Mouse (Mus musculus) embryonic facial prominence, embryonic 11.5 days (tissue): Measurements from ENCODE around the gene Mdm2. TPM values are rescaled to one million over a fixed set of nuclear protein-coding genes. Genes with fewer than 3 reads are reported as not detected.

Source experiments
- ATAC-seq: fragments of 200-750 bp; cut with Nextera tagmentation; replicated peaks from 2 replicates; pipeline ENCODE4 v1.8.0; 2017; ENCODE audit warnings: low read depth; ENCODE audit not compliant: insufficient number of reproducible peaks, low FRiP score, low TSS enrichment
- DNase-seq: peaks from one replicate; pipeline ENCODE4 v3.0.0-alpha.2; 2015; ENCODE audit warnings: low spot score
- H3K27ac ChIP-seq: fragments of 300-500 bp; sonication (generic); replicated peaks from 2 replicates; pipeline ENCODE4 v1.5.1; 2014; ENCODE audit warnings: mild to moderate bottlenecking, low read depth, low read length, control low read depth
- H3K27me3 ChIP-seq: fragments of 300-500 bp; sonication (generic); 2 replicates; pipeline ENCODE4 v1.6.1; 2014; ENCODE audit warnings: mild to moderate bottlenecking, low read length, moderate library complexity, mixed read lengths; ENCODE audit not compliant: control insufficient read depth, insufficient read depth
- H3K36me3 ChIP-seq: fragments of 300-500 bp; sonication (generic); replicated peaks from 2 replicates; pipeline ENCODE4 v1.6.1; 2014; ENCODE audit warnings: low read depth, mild to moderate bottlenecking, low read length, moderate library complexity, mixed read lengths; ENCODE audit not compliant: control insufficient read depth, insufficient read depth
- H3K4me1 ChIP-seq: fragments of 300-500 bp; sonication (generic); 2 replicates; pipeline ENCODE4 v1.6.1; 2014; ENCODE audit warnings: low read length, mixed read lengths; ENCODE audit not compliant: control insufficient read depth, insufficient read depth
- H3K4me2 ChIP-seq: fragments of 300-500 bp; sonication (generic); 2 replicates; pipeline ENCODE4 v1.6.1; 2014; ENCODE audit warnings: low read depth, mild to moderate bottlenecking, control low read depth, low read length, moderate library complexity
- H3K4me3 ChIP-seq: fragments of 300-500 bp; sonication (generic); 2 replicates; pipeline ENCODE4 v1.5.1; 2014; ENCODE audit warnings: low read depth, low read length, control low read depth
- H3K9ac ChIP-seq: fragments of 300-500 bp; sonication (generic); replicated peaks from 2 replicates; pipeline ENCODE4 v1.6.1; 2014; ENCODE audit warnings: mild to moderate bottlenecking, control low read depth, low read length
- H3K9me3 ChIP-seq: fragments of 300-500 bp; sonication (generic); replicated peaks from 2 replicates; pipeline ENCODE4 v1.6.1; 2016; ENCODE audit warnings: mild to moderate bottlenecking, low read length, inconsistent platforms, mixed read lengths; ENCODE audit not compliant: control insufficient read depth
- WGBS: fragments of 180-500 bp; shearing (Covaris S2); extraction: QIAGEN DNeasy Blood & Tissue Kit; methylation state at CpG from one replicate; pipeline ENCODE4 v1.1.7; 2014; 5-methylcytosine and 5-hydroxymethylcytosine counted together
- polyA plus RNA-seq: library from polyadenylated mRNA; unstranded; fragments of >200 nt; fragmentation: Nextera tagmentation; extraction: Ambion mirVana; gene quantifications from 2 replicates; pipeline ENCODE4 v1.2.1, GENCODE M21; 2014

Gene Mdm2
- polyA plus RNA-seq, 1 experiment from 2014 or later: 47.7 TPM

DNA sequence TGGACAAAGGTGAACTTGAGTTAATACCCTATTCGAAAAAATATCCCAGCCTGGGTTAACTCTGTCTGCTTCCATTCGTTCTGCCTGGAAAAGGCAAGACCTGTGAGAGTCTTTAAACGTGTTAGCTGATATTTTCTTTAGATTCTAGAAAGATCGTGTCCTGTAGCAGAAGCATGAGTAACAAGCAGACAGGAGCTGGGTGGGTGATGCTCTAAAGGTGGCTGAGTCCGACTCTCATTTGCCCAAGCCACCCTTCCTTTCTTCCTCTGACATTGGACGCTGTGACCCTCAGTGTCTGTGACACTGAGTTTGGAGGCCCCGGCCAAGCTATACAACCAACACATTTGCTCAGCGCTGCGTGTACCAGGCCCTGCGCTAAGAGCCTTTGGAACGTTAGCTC is 65.7 kb downstream of the Mdm2 start:
- H3K9me3 ChIP-seq: no peaks in the 10 kb centered on the region
- DNase-seq: no peak

GRCm38 (mm10) chr10:117644429-117644748 is 66.2 kb downstream of the Mdm2 start:
- no peaks in the 10 kb centered on the region for H3K4me1 ChIP-seq
- H3K36me3 ChIP-seq: no peaks in the 10 kb centered on the region
- no peak overlapping the region for H3K4me2 ChIP-seq
- H3K9ac ChIP-seq: no peak overlapping the region
- ATAC-seq (no peak), DNase-seq (no peak)
- no peaks in the 10 kb centered on the region for H3K9me3 ChIP-seq
- 77% methylated on average over 8 of the region's 8 CpGs for WGBS
- H3K27me3 ChIP-seq: no peaks in the 10 kb centered on the region
- H3K4me3 ChIP-seq: no peak overlapping the region
- no peak overlapping the region for H3K27ac ChIP-seq

More for the DNA sequence above, 65.7 kb downstream of the Mdm2 start:
- Histone ChIP-seq H3K27me3 (no peaks in the 10 kb centered on the region), H3K4me1 (no peaks in the 10 kb centered on the region), H3K9ac (no peak overlapping the region), H3K27ac (no peak overlapping the region), H3K4me2 (no peak overlapping the region), H3K36me3 (no peaks in the 10 kb centered on the region), H3K4me3 (no peak overlapping the region)
- ATAC-seq: no peak
- WGBS: 85% methylated on average over 11 of the region's 11 CpGs

- H3K4me1 ChIP-seq: no peaks in the 10 kb centered on the region
- H3K9me3 ChIP-seq: no peaks in the 10 kb centered on the region
- 87% methylated on average over 12 of the region's 12 CpGs for WGBS
- no peak overlapping the region for H3K4me3 ChIP-seq
- no peak for ATAC-seq
- no peak for DNase-seq
- H3K27ac ChIP-seq: no peak overlapping the region
- no peak overlapping the region for H3K4me2 ChIP-seq
- H3K9ac ChIP-seq: no peak overlapping the region
- no peaks in the 10 kb centered on the region for H3K36me3 ChIP-seq
- no peaks in the 10 kb centered on the region for H3K27me3 ChIP-seq
These were observed 66.7 kb downstream of the Mdm2 start for GRCm38 (mm10) chr10:117643711-117644428.

- Histone ChIP-seq H3K9ac (no peak overlapping the region), H3K27me3 (no peaks in the 10 kb centered on the region), H3K4me2 (no peak overlapping the region), H3K4me3 (no peak overlapping the region), H3K4me1 (no peaks in the 10 kb centered on the region), H3K27ac (no peak overlapping the region), H3K36me3 (no peaks in the 10 kb centered on the region), H3K9me3 (no peaks in the 10 kb centered on the region)
- 82% methylated on average over 6 of the region's 6 CpGs for WGBS
- ATAC-seq: no peak
- no peak for DNase-seq
These were observed 67.3 kb downstream of the Mdm2 start for GRCm38 (mm10) chr10:117643302-117643701.

GRCm38 (mm10) chr10:117642491-117643262 is 67.9 kb downstream of the Mdm2 start:
- Histone ChIP-seq H3K9me3 (no peaks in the 10 kb centered on the region), H3K4me1 (no peaks in the 10 kb centered on the region), H3K27me3 (no peaks in the 10 kb centered on the region), H3K4me2 (no peak overlapping the region), H3K36me3 (no peaks in the 10 kb centered on the region), H3K27ac (no peak overlapping the region), H3K9ac (no peak overlapping the region), H3K4me3 (no peak overlapping the region)
- no peak for ATAC-seq
- DNase-seq: no peak
- 93% methylated on average over 15 of the region's 15 CpGs for WGBS

DNA sequence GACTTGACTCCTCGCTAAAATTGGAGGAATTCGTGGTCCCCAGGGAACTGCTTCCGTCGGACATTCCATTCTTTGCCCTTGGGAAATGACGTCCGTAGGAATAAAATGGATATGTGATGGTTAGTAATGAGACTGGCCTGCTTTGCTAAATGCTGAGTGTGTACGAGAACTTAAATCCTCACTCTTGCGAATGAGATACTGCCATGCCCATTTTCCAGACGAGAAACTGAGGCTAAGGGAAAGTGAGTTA is 68.4 kb downstream of the Mdm2 start:
- Histone ChIP-seq H3K9ac (no peak overlapping the region), H3K27ac (no peak overlapping the region), H3K9me3 (no peaks in the 10 kb centered on the region), H3K4me3 (no peak overlapping the region), H3K27me3 (no peaks in the 10 kb centered on the region), H3K36me3 (no peaks in the 10 kb centered on the region), H3K4me1 (no peaks in the 10 kb centered on the region), H3K4me2 (no peak overlapping the region)
- no peak for ATAC-seq
- WGBS: 79% methylated on average over 9 of the region's 9 CpGs
- DNase-seq: no peak

- no peaks in the 10 kb centered on the region for H3K36me3 ChIP-seq
- H3K27me3 ChIP-seq: no peaks in the 10 kb centered on the region
- no peak overlapping the region for H3K27ac ChIP-seq
- H3K4me2 ChIP-seq: 0 out of 2 replicates have a peak overlapping the region, but pooled peaks have one; percentile 26
- no peaks in the 10 kb centered on the region for H3K9me3 ChIP-seq
- ATAC-seq (no peak), DNase-seq (peak; percentile 52)
- WGBS: 46% methylated on average over 20 of the region's 20 CpGs
- no peak overlapping the region for H3K4me3 ChIP-seq
- no peaks in the 10 kb centered on the region for H3K4me1 ChIP-seq
- no peak overlapping the region; the same call in 1 of the 2 replicates for H3K9ac ChIP-seq
These were observed 69.0 kb downstream of the Mdm2 start for GRCm38 (mm10) chr10:117641400-117642200.

- Histone ChIP-seq H3K9ac (no peak overlapping the region), H3K4me1 (no peaks in the 10 kb centered on the region), H3K4me2 (no peak overlapping the region), H3K27ac (no peak overlapping the region), H3K27me3 (no peaks in the 10 kb centered on the region), H3K9me3 (no peaks in the 10 kb centered on the region), H3K4me3 (no peak overlapping the region), H3K36me3 (no peaks in the 10 kb centered on the region)
- WGBS: 74% methylated on average over 7 of the region's 7 CpGs
- no peak for ATAC-seq
- DNase-seq: no peak
These were observed 69.9 kb downstream of the Mdm2 start for GRCm38 (mm10) chr10:117640595-117641078.
